ENCODE assay signal across 9 mouse cellular contexts in genomic region chr19:40343018-40343417, GRCm38 (mm10).
DNase-seq lines count a peak whose midpoint lies in the region; ATAC-seq and TF ChIP-seq lines count a peak whose summit lies in the region.
"Had no signal": no experiment of that assay in that cellular context is flagged by ENCODE, and none has a peak within 500 bp of the region (broad histone marks: within the 10 kb centered on the region; RNA-seq: fewer than 3 reads in every experiment).

No protein-coding gene starts in this region.

- H3K36me3 ChIP-seq in intestine, embryonic 14.5 days (ENCODE audit: control insufficient read depth, insufficient read depth, low read length) = 0 out of 2 replicates have a peak, but pooled peaks cover 2% of the 10 kb centered on the region

- TF ChIP-seq CTCF in cerebellum, adult 2 months (IDR thresholded peaks at IDR 0.05; ENCODE audit: borderline replicate concordance, insufficient read depth, low read depth, low read length) = peak; percentile 94

- H3K27ac ChIP-seq in cerebellum, adult 2 months (ENCODE audit: insufficient read depth, low read length) = no peak overlapping the region
- no peak overlapping the region for H3K27ac ChIP-seq in intestine, embryonic 14.5 days (ENCODE audit: low read depth)
- H3K27ac ChIP-seq: macrophage had no signal

- 21% methylated on average over 5 of the region's 5 CpGs for WGBS in cerebellum, adult 2 months
- 13% methylated on average over 5 of the region's 5 CpGs for WGBS in intestine, embryonic 14.5 days

- H3K4me1 ChIP-seq in cerebellum, adult 2 months (ENCODE audit: control insufficient read depth, insufficient read depth, low read length) = no peaks in the 10 kb centered on the region; the same call in 1 of the 2 replicates
- 0 out of 2 replicates have a peak, but pooled peaks cover 3% of the 10 kb centered on the region for H3K4me1 ChIP-seq in intestine, embryonic 14.5 days (replicated peaks; ENCODE audit: control insufficient read depth, insufficient read depth, low read length)

- ATAC-seq in intestine, embryonic 14.5 days (replicated peaks; ENCODE audit: low FRiP score, low TSS enrichment, low read depth) = 0 out of 2 replicates have a peak, but pooled peaks have one; percentile 47

- no peaks in the 10 kb centered on the region for H3K27me3 ChIP-seq in cerebellum, adult 2 months (ENCODE audit: control insufficient read depth, insufficient read depth, low read length)
- H3K27me3 ChIP-seq in intestine, embryonic 14.5 days (replicated peaks; ENCODE audit: control insufficient read depth, insufficient read depth, low read length) = no peaks in the 10 kb centered on the region

- no peak overlapping the region for H3K4me3 ChIP-seq in cerebellum, adult 2 months (replicated peaks; ENCODE audit: insufficient read depth, low read depth, low read length)
- no peak overlapping the region for H3K4me3 ChIP-seq in intestine, embryonic 14.5 days (ENCODE audit: low read depth, low read length)

- H3K4me2 ChIP-seq in intestine, embryonic 14.5 days (ENCODE audit: low read length) = no peak overlapping the region

- DNase-seq in NIH3T3 (ENCODE audit: low read depth) = peak; percentile 91
- peak; percentile 76 to 87 for DNase-seq in cerebellum, adult 2 months
- peak; percentile 74 for DNase-seq in forelimb bud, embryonic 11.5 days (ENCODE audit: low read depth, low spot score)
- DNase-seq in intestine, embryonic 14.5 days (ENCODE audit: low spot score) = peak; percentile 90
- peak; percentile 60 to 65 for DNase-seq in left cerebral cortex, adult 8-10 months (ENCODE audit: low spot score in 2 of 2)
- peak; percentile 81 for DNase-seq in mesoderm, embryonic 11.5 days (ENCODE audit: low read depth, low spot score)
- peak; percentile 86 for DNase-seq in right cerebral cortex, postnatal 14 days
- DNase-seq in urinary bladder, postnatal 25 days (ENCODE audit: low spot score) = peak; percentile 86

- H3K9me3 ChIP-seq in intestine, embryonic 14.5 days (ENCODE audit: control insufficient read depth, low read length) = no peaks in the 10 kb centered on the region

- no peak overlapping the region for H3K9ac ChIP-seq in intestine, embryonic 14.5 days (ENCODE audit: low read length)

- TF ChIP-seq POLR2A in cerebellum, adult 2 months (IDR thresholded peaks at IDR 0.05; ENCODE audit: borderline replicate concordance, insufficient read depth, low read length) = no peak
